Mouse (Mus musculus): ENCODE results near the gene Fam184a. TPM values are rescaled to one million over a fixed set of nuclear protein-coding genes. Genes with fewer than 3 reads are reported as not detected.

Gene Fam184a
- total RNA-seq (2014; fragmentation: Nextera tagmentation): not detected in 2 replicates
- 0.06 TPM in 1 of 2 replicates, not detected in the other for total RNA-seq (2017)
- not detected in 2 replicates for polyA plus RNA-seq (2012)

DNA sequence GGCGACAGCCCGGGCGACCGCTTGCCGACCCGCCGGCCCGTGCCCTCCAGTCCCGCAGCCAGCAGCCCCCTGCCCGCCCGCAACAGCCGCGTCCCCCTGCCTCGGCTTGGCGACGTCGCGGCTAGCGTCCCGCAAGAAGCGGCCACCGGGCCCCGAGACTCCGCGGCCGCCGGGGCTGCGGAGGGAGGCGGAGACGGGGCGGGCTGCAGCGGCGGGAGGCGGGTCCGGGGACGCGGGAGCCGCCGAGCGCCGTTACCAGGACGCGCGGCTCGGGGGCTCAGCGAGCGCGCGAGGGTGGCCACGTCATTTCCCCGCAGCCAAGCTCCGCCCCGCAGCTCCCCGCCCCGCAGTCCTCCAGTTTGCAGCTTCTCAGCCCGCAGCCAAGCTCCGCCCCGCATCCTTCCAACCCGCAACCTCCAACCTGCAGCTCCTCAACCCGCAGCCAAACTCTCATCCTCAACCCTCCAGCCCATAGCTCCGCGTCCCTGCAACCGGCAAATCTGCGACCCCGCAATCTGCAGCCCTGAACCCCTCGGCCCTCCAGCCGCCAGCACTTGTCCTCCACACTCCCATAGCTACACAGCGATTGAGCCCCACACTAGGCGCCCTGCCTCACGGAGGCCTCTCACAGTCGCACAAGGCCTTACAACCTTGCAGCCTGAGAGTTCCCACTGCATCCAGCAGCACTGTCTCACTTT lies at the start of gene Fam184a:
Gene Fam184a, minus strand, starts transcription at position 169 of the 698 bp plus-strand sequence.
- Histone ChIP-seq H3K27me3 (ENCODE audit: insufficient read depth, low read length) (no peaks in the 10 kb centered on the region), H3K4me3 (ENCODE audit: low read depth, low read length) (no peak within 1 kb of the TSS), H3K9me3 (replicated peaks) (peaks cover 13% of the 10 kb centered on the region), H3K4me1 (ENCODE audit: insufficient read depth, low read depth, low read length) (no peaks in the 10 kb centered on the region), H3K36me3 (replicated peaks) (no peaks in the 10 kb centered on the region)
- TF ChIP-seq TAL1 (conservative IDR thresholded peaks at IDR 0.05; ENCODE audit: low read depth, low read length): no peak
- TF ChIP-seq POLR2AphosphoS5 (IDR thresholded peaks at IDR 0.05; ENCODE audit: insufficient replicate concordance, low read depth, low read length): no peak
- no peak for TF ChIP-seq GATA1 (IDR thresholded peaks at IDR 0.05; ENCODE audit: borderline replicate concordance, low read length)
- TF ChIP-seq CTCF (IDR thresholded peaks at IDR 0.05; ENCODE audit: low read depth, low read length): no peak
- no peak for TF ChIP-seq GATA2 (IDR thresholded peaks at IDR 0.05; ENCODE audit: borderline replicate concordance, low read depth, low read length)
- peak; percentile 1 for DNase-seq (ENCODE audit: low spot score)
- ATAC-seq (ENCODE audit: extremely low read depth, insufficient number of reproducible peaks, low FRiP score, poor library complexity, severe bottlenecking): no peak

DNA sequence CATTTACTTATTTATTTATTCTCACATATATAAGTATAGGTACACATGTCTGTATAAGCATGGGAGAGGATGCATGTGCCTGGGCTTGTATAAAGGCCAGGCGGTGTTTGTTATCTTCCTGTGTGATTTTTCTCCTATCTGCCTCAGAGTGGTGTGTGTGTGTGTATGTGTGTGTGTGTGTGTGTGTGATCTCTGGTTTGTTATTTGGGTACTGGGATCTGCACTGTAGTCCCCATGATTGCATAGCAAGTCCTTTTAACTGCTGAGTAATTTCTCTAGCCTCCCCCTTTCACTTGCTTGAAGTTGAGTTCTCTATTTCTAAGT lies 45.3 kb upstream of the Fam184a start:
- ATAC-seq (ENCODE audit: extremely low read depth, insufficient number of reproducible peaks, low FRiP score, poor library complexity, severe bottlenecking) (no peak), DNase-seq (ENCODE audit: low spot score) (no peak)
- Histone ChIP-seq H3K4me3 (ENCODE audit: low read depth, low read length) (no peak overlapping the region), H3K36me3 (replicated peaks) (no peaks in the 10 kb centered on the region), H3K4me1 (ENCODE audit: insufficient read depth, low read depth, low read length) (no peaks in the 10 kb centered on the region), H3K27me3 (ENCODE audit: insufficient read depth, low read length) (no peaks in the 10 kb centered on the region), H3K9me3 (replicated peaks) (0 out of 2 replicates have a peak, but pooled peaks cover 4% of the 10 kb centered on the region)
- no peak for TF ChIP-seq CTCF (IDR thresholded peaks at IDR 0.05; ENCODE audit: low read depth, low read length)
- TF ChIP-seq POLR2AphosphoS5 (IDR thresholded peaks at IDR 0.05; ENCODE audit: insufficient replicate concordance, low read depth, low read length): no peak
- no peak for TF ChIP-seq GATA2 (IDR thresholded peaks at IDR 0.05; ENCODE audit: borderline replicate concordance, low read depth, low read length)
- TF ChIP-seq GATA1 (IDR thresholded peaks at IDR 0.05; ENCODE audit: borderline replicate concordance, low read length): no peak
- TF ChIP-seq TAL1 (conservative IDR thresholded peaks at IDR 0.05; ENCODE audit: low read depth, low read length): no peak

DNA sequence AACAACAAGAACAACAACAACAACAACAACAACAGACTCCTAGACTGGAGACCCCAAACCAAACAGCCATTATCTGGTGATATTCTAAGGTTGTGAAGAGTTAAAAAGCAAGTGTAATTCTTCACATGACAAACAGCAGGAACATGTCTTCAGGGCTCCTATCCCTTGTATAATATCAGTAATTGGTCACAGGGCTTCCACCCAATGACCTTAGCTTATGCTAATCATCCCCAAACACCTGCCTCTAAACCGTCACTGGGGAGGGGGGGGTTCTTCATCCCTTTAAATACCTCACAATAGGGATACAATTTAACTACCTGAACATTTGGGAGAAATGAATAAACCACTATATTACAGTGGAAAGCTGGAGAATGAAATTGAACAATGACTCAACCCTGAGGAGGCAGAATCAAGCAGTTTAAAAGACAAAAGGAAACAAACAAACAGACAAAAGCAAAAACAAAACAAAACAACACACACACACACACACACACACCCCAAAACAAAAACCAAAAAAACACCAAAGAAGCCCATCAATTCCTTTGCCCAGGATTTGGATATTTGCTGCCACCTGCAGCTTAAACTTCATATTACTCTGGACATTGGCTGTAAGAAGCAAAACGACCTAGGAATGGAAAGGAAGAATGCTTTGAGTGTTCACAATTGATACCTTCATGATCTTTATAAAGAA lies 44.8 kb upstream of the Fam184a start:
- TF ChIP-seq GATA2 (IDR thresholded peaks at IDR 0.05; ENCODE audit: borderline replicate concordance, low read depth, low read length) (no peak), GATA1 (IDR thresholded peaks at IDR 0.05; ENCODE audit: borderline replicate concordance, low read length) (no peak), POLR2AphosphoS5 (IDR thresholded peaks at IDR 0.05; ENCODE audit: insufficient replicate concordance, low read depth, low read length) (no peak), CTCF (IDR thresholded peaks at IDR 0.05; ENCODE audit: low read depth, low read length) (no peak), TAL1 (conservative IDR thresholded peaks at IDR 0.05; ENCODE audit: low read depth, low read length) (no peak)
- Histone ChIP-seq H3K4me3 (ENCODE audit: low read depth, low read length) (no peak overlapping the region), H3K9me3 (replicated peaks) (0 out of 2 replicates have a peak, but pooled peaks cover 4% of the 10 kb centered on the region), H3K27me3 (ENCODE audit: insufficient read depth, low read length) (no peaks in the 10 kb centered on the region), H3K36me3 (replicated peaks) (no peaks in the 10 kb centered on the region), H3K4me1 (ENCODE audit: insufficient read depth, low read depth, low read length) (no peaks in the 10 kb centered on the region)
- no peak for ATAC-seq (ENCODE audit: extremely low read depth, insufficient number of reproducible peaks, low FRiP score, poor library complexity, severe bottlenecking)
- no peak for DNase-seq (ENCODE audit: low spot score)

DNA sequence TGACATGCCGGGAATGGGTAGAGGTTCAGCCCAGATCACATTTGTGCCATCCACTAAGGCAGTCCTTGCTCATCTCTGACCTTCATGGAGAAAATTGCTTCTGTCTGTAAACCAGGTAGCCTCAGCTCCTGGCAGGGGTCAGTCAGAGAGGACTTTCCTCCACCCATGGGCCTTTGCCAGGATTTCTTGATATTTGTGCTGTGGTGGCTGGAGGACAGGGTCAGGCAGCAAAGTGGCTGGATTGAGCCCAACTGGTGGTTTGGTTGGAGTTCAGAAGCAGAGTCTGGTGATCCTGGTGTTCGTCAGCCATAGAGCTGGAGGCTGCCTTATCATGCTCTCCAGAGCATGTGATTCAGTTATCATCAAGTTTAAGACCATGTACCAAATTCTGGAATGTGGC lies 40.4 kb upstream of the Fam184a start:
- no peak overlapping the region for H3K4me3 ChIP-seq (ENCODE audit: low read depth, low read length)
- no peak for DNase-seq (ENCODE audit: low spot score)
- no peak for TF ChIP-seq TAL1 (conservative IDR thresholded peaks at IDR 0.05; ENCODE audit: low read depth, low read length)
- no peak for TF ChIP-seq CTCF (IDR thresholded peaks at IDR 0.05; ENCODE audit: low read depth, low read length)
- TF ChIP-seq GATA2 (IDR thresholded peaks at IDR 0.05; ENCODE audit: borderline replicate concordance, low read depth, low read length): no peak
- no peak for TF ChIP-seq GATA1 (IDR thresholded peaks at IDR 0.05; ENCODE audit: borderline replicate concordance, low read length)
- TF ChIP-seq POLR2AphosphoS5 (IDR thresholded peaks at IDR 0.05; ENCODE audit: insufficient replicate concordance, low read depth, low read length): no peak
- no peak for ATAC-seq (ENCODE audit: extremely low read depth, insufficient number of reproducible peaks, low FRiP score, poor library complexity, severe bottlenecking)
- no peaks in the 10 kb centered on the region for H3K4me1 ChIP-seq (ENCODE audit: insufficient read depth, low read depth, low read length)
- no peaks in the 10 kb centered on the region for H3K9me3 ChIP-seq (replicated peaks)
- H3K36me3 ChIP-seq (replicated peaks): no peaks in the 10 kb centered on the region
- H3K27me3 ChIP-seq (ENCODE audit: insufficient read depth, low read length): no peaks in the 10 kb centered on the region

DNA sequence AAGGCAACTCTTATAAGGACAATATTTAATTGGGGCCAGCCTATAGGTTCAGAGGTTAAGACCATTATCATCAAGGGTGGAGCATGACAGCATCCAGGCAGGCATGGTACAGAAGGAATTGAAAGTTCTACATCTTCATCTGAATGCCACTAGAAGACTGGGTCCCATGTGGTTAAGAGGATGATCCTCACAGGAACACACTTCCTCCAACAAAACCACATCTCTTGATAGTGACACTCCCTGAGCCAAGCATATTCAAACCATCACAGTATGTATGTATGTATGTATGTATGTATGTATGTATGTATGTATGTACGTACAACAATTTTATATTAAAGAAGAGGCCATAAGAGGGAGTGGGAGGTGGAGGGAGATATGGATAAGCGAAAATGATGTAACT lies 25.7 kb upstream of the Fam184a start:
- Histone ChIP-seq H3K9me3 (replicated peaks) (no peaks in the 10 kb centered on the region), H3K4me3 (ENCODE audit: low read depth, low read length) (no peak overlapping the region), H3K27me3 (ENCODE audit: insufficient read depth, low read length) (no peaks in the 10 kb centered on the region), H3K4me1 (ENCODE audit: insufficient read depth, low read depth, low read length) (no peaks in the 10 kb centered on the region), H3K36me3 (replicated peaks) (no peaks in the 10 kb centered on the region)
- DNase-seq (ENCODE audit: low spot score) (no peak), ATAC-seq (ENCODE audit: extremely low read depth, insufficient number of reproducible peaks, low FRiP score, poor library complexity, severe bottlenecking) (no peak)
- TF ChIP-seq POLR2AphosphoS5 (IDR thresholded peaks at IDR 0.05; ENCODE audit: insufficient replicate concordance, low read depth, low read length): no peak
- no peak for TF ChIP-seq TAL1 (conservative IDR thresholded peaks at IDR 0.05; ENCODE audit: low read depth, low read length)
- no peak for TF ChIP-seq GATA1 (IDR thresholded peaks at IDR 0.05; ENCODE audit: borderline replicate concordance, low read length)
- TF ChIP-seq CTCF (IDR thresholded peaks at IDR 0.05; ENCODE audit: low read depth, low read length): no peak
- no peak for TF ChIP-seq GATA2 (IDR thresholded peaks at IDR 0.05; ENCODE audit: borderline replicate concordance, low read depth, low read length)

DNA sequence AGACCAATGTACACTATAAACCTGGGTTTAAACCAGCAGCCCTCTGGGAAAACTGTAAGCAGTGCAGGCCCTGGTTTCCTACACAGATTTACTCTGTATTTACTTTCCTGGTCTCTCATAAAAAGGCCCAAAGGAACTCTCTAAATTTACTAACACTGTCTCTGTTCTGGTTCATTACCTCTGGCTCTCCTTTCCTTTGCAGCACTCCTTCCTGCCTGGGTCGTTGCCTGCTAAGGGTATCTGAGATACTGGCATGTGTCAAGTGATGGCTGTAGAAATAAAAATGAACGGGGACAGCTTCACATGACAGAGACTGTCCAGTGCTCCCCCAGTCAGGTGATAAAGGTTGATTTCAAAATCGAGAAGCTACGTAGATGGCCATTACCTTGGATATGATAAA lies 21.8 kb upstream of the Fam184a start:
- no peaks in the 10 kb centered on the region for H3K4me1 ChIP-seq (ENCODE audit: insufficient read depth, low read depth, low read length)
- TF ChIP-seq GATA2 (IDR thresholded peaks at IDR 0.05; ENCODE audit: borderline replicate concordance, low read depth, low read length) (no peak), CTCF (IDR thresholded peaks at IDR 0.05; ENCODE audit: low read depth, low read length) (no peak), POLR2AphosphoS5 (IDR thresholded peaks at IDR 0.05; ENCODE audit: insufficient replicate concordance, low read depth, low read length) (no peak), GATA1 (IDR thresholded peaks at IDR 0.05; ENCODE audit: borderline replicate concordance, low read length) (no peak), TAL1 (conservative IDR thresholded peaks at IDR 0.05; ENCODE audit: low read depth, low read length) (no peak)
- H3K9me3 ChIP-seq (replicated peaks): no peaks in the 10 kb centered on the region
- no peak for ATAC-seq (ENCODE audit: extremely low read depth, insufficient number of reproducible peaks, low FRiP score, poor library complexity, severe bottlenecking)
- H3K36me3 ChIP-seq (replicated peaks): no peaks in the 10 kb centered on the region
- no peak overlapping the region for H3K4me3 ChIP-seq (ENCODE audit: low read depth, low read length)
- DNase-seq (ENCODE audit: low spot score): no peak
- H3K27me3 ChIP-seq (ENCODE audit: insufficient read depth, low read length): no peaks in the 10 kb centered on the region

Data from G1E (cell line).